Mouse (Mus musculus) B cell, adult 67 days (primary cell): ENCODE measurements around the gene Gm47791. TPM values are rescaled to one million over a fixed set of nuclear protein-coding genes. Genes with fewer than 3 reads are reported as not detected.

Source experiments
- total RNA-seq, 2 experiments: library from RNA; stranded (reverse); gene quantifications; 4 replicates each; pipeline ENCODE4 v1.2.4; 2023

Gm47791 gene
- not detected for total RNA-seq

GRCm38 (mm10) chr1:82771022-82771586 lies at the start of gene Gm47791:
Gene Gm47791 (minus strand): TSS chr1:82771243.

GRCm38 (mm10) chr1:82768269-82768668 lies 2.8 kb downstream of the Gm47791 start, which contains the start of gene Tm4sf20:
Gene Tm4sf20 (minus strand): TSS chr1:82768461.

GRCm38 (mm10) chr1:82724339-82725025 lies 46.6 kb downstream of the Gm47791 start, which contains the start of gene Mff:
Gene Mff (plus strand): TSS chr1:82724890.

Other genes with a start within 250 kb of the Gm47791 start
- not detected for gene Col4a4, start 184.4 kb downstream of the Gm47791 start, total RNA-seq
- not detected for gene Col4a3, start 184.3 kb downstream of the Gm47791 start, total RNA-seq
- 100 to 1,000 TPM; 110 to 129 TPM for gene Mff, start 46.4 kb downstream of the Gm47791 start, total RNA-seq
- not detected for gene Tm4sf20, start 2.8 kb downstream of the Gm47791 start, total RNA-seq
- 10 to 100 TPM; 56.2 to 56.4 TPM for gene Agfg1, start 68.2 kb upstream of the Gm47791 start, total RNA-seq
- gene A030005L19Rik, start 142.1 kb upstream of the Gm47791 start, total RNA-seq: 1 to 10 TPM in 1 of 2 experiments, not detected in 1; 2.2 TPM
- gene A030014E15Rik, start 153.7 kb upstream of the Gm47791 start, total RNA-seq: not detected
- not detected for gene Gm6217, start 160.2 kb upstream of the Gm47791 start, total RNA-seq
- not detected for gene A030003K21Rik, start 172.1 kb upstream of the Gm47791 start, total RNA-seq
- gene Gm7544, start 184.8 kb upstream of the Gm47791 start, total RNA-seq: not detected
- not detected for gene Gm47955, start 189.0 kb upstream of the Gm47791 start, total RNA-seq
- not detected for gene Gm47959, start 229.3 kb upstream of the Gm47791 start, total RNA-seq